Mouse (Mus musculus) kidney, postnatal 0 days (tissue): ENCODE results near the gene Ripply3. TPM values are rescaled to one million over a fixed set of nuclear protein-coding genes. Genes with fewer than 3 reads are reported as not detected.
A peak's percentile ranks its signal among the peaks of the same experiment; 100 is the strongest.

Experiments used
- ATAC-seq: fragments of 200-750 bp; cut with Nextera tagmentation; replicated peaks from 2 replicates; pipeline ENCODE4 v1.8.0; 2017; ENCODE audit warnings: low read depth, moderate number of reproducible peaks, moderate TSS enrichment, moderate library complexity; ENCODE audit not compliant: low FRiP score
- DNase-seq: peaks from one replicate; pipeline ENCODE4 v3.0.0-alpha.2; 2016; ENCODE audit warnings: low spot score
- H3K27ac ChIP-seq: fragments of 300-500 bp; sonication (generic); 2 replicates; pipeline ENCODE4 v1.5.1; 2014; ENCODE audit warnings: mild to moderate bottlenecking
- H3K27me3 ChIP-seq: fragments of 300-500 bp; sonication (generic); 2 replicates; pipeline ENCODE4 v1.6.1; 2014; ENCODE audit warnings: low read length, mixed read lengths; ENCODE audit not compliant: insufficient read depth
- H3K36me3 ChIP-seq: fragments of 300-500 bp; sonication (generic); 2 replicates; pipeline ENCODE4 v1.6.1; 2014; ENCODE audit warnings: low read length, mixed read lengths; ENCODE audit not compliant: insufficient read depth
- H3K4me1 ChIP-seq: fragments of 300-500 bp; sonication (generic); replicated peaks from 2 replicates; pipeline ENCODE4 v1.6.1; 2014; ENCODE audit warnings: antibody characterized with exemption, low read length, mixed read lengths; ENCODE audit not compliant: insufficient read depth
- H3K4me2 ChIP-seq: fragments of 300-500 bp; sonication (generic); 2 replicates; pipeline ENCODE4 v1.6.1; 2014; ENCODE audit warnings: mild to moderate bottlenecking, low read length, moderate library complexity, mixed read lengths
- H3K4me3 ChIP-seq: fragments of 300-500 bp; sonication (generic); replicated peaks from 2 replicates; pipeline ENCODE4 v1.5.1; 2014; ENCODE audit warnings: low read depth, low read length
- H3K9ac ChIP-seq: fragments of 300-500 bp; sonication (generic); 2 replicates; pipeline ENCODE4 v1.6.1; 2014; ENCODE audit warnings: low read depth, low read length
- H3K9me3 ChIP-seq: fragments of 300-500 bp; sonication (generic); replicated peaks from 2 replicates; pipeline ENCODE4 v1.6.1; 2016; ENCODE audit warnings: low read length, inconsistent platforms, mixed read lengths
- CTCF ChIP-seq: IDR thresholded peaks from 2 replicates; pipeline ENCODE4 v1.5.1; 2016; ENCODE audit warnings: antibody characterized with exemption, low read depth, mild to moderate bottlenecking, moderate library complexity
- WGBS: fragments of 180-500 bp; shearing (Covaris S2); extraction: QIAGEN DNeasy Blood & Tissue Kit; methylation state at CpG from one replicate; pipeline ENCODE4 v1.1.7; 2014; 5-methylcytosine and 5-hydroxymethylcytosine counted together
- polyA plus RNA-seq: library from polyadenylated mRNA; unstranded; fragments of >200 nt; fragmentation: Nextera tagmentation; extraction: Ambion mirVana; gene quantifications from 2 replicates; pipeline ENCODE4 v1.2.1, GENCODE M21; 2015

The Ripply3 gene
- polyA plus RNA-seq, 1 experiment from 2014 or later = 14.0 TPM

- no peaks in the 10 kb centered on the region for H3K9me3 ChIP-seq
- 0 out of 2 replicates have a peak, but pooled peaks cover 6% of the 10 kb centered on the region for H3K4me1 ChIP-seq
- no peak overlapping the region for H3K4me3 ChIP-seq
- ATAC-seq (no peak), DNase-seq (peak; percentile 32)
- no peaks in the 10 kb centered on the region for H3K27me3 ChIP-seq
- no peaks in the 10 kb centered on the region for H3K36me3 ChIP-seq
- TF ChIP-seq CTCF = no peak
- no peak overlapping the region for H3K9ac ChIP-seq
- 47% methylated on average over 10 of the region's 10 CpGs for WGBS
- H3K4me2 ChIP-seq = no peak overlapping the region
- H3K27ac ChIP-seq = no peak overlapping the region
These were observed 34.1 kb downstream of the Ripply3 start for GRCm38 (mm10) chr16:94362174-94362873.

GRCm38 (mm10) chr16:94363814-94364213 is 35.6 kb downstream of the Ripply3 start:
- Histone ChIP-seq H3K4me3 (no peak overlapping the region), H3K27me3 (no peaks in the 10 kb centered on the region), H3K4me1 (peaks cover 9% of the 10 kb centered on the region; the same call in 1 of the 2 replicates), H3K36me3 (no peaks in the 10 kb centered on the region), H3K27ac (no peak overlapping the region), H3K9ac (no peak overlapping the region), H3K4me2 (no peak overlapping the region), H3K9me3 (no peaks in the 10 kb centered on the region)
- WGBS = 92% methylated on average over 4 of the region's 4 CpGs
- no peak for TF ChIP-seq CTCF
- DNase-seq (no peak), ATAC-seq (no peak)

GRCm38 (mm10) chr16:94365435-94365834 is 37.2 kb downstream of the Ripply3 start:
- H3K9ac ChIP-seq = no peak overlapping the region
- H3K4me1 ChIP-seq = peaks cover 13% of the 10 kb centered on the region; the same call in 1 of the 2 replicates
- H3K4me3 ChIP-seq = no peak overlapping the region
- H3K36me3 ChIP-seq = no peaks in the 10 kb centered on the region
- DNase-seq = no peak
- no peaks in the 10 kb centered on the region for H3K27me3 ChIP-seq
- ATAC-seq = no peak
- H3K4me2 ChIP-seq = no peak overlapping the region
- H3K27ac ChIP-seq = no peak overlapping the region
- 86% methylated on average over 3 of the region's 3 CpGs for WGBS
- no peaks in the 10 kb centered on the region for H3K9me3 ChIP-seq
- no peak for TF ChIP-seq CTCF

DNA sequence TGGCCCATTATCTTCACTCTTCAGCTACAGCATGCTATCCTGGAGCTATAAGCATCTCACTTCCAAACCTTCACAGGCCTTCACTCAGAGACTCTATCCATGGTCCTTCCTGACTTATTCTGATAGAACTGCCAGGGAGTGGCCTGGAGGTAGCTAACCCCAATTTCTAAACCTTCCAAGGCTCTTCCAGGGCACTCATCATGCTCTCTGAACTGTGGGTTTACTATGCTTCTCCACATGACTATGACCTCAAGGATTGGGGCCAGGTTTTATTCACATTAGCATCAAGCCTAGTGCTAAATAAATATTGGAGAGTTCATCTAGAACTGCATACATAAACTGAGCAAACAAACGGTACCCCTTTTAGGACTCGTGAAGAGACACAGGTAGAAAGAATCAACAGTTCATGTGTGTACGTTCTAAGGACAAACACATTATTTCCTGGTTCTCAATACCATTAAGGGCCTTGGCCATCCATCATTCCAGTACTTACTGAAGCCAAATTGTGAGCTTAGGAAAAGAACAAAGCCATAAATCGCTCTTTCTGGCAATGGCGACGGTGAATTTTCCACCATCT is 41.5 kb downstream of the Ripply3 start:
- no peak for ATAC-seq
- no peaks in the 10 kb centered on the region for H3K9me3 ChIP-seq
- H3K4me1 ChIP-seq = peaks cover 7% of the 10 kb centered on the region; the same call in 1 of the 2 replicates
- H3K4me2 ChIP-seq = peak overlapping the region; percentile 82
- H3K36me3 ChIP-seq = no peaks in the 10 kb centered on the region
- H3K4me3 ChIP-seq = peak overlapping the region; percentile 93
- DNase-seq = no peak
- no peak for TF ChIP-seq CTCF
- no peaks in the 10 kb centered on the region for H3K27me3 ChIP-seq
- H3K27ac ChIP-seq = peak overlapping the region; percentile 99
- peak overlapping the region; percentile 94 for H3K9ac ChIP-seq
- WGBS = 3% methylated on average over 6 of the region's 6 CpGs

GRCm38 (mm10) chr16:94370173-94370914 is 42.1 kb downstream of the Ripply3 start, which contains the start of gene Ttc3:
Gene Ttc3, plus strand, starts transcription at chr16:94370618.
- Histone ChIP-seq H3K27ac (peak within 1 kb of the TSS; percentile 99), H3K36me3 (no peaks in the 10 kb centered on the region)
- TF ChIP-seq CTCF = no peak

DNA sequence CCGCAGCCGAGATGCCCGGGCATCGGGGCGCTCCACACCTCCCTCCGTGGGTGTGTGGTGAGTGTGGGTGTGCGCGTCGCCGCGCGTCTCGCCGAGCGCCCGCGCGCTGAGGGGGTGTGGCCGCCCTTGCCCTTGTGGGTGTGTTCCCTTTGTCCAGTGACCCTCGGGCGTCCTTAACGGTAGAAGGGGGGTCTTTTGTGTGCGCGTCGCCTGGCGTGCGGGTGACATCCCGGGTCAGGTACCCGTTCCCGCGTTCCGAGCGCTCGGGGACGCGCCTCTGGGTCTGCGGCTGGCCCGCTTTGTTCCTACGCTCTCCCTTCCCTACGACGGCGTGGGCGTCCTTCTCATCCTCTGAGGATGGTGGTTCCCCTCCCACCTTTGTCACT is 42.7 kb downstream of the Ripply3 start:
- Histone ChIP-seq H3K4me1 (peaks cover 7% of the 10 kb centered on the region; the same call in 1 of the 2 replicates), H3K27me3 (no peaks in the 10 kb centered on the region), H3K36me3 (no peaks in the 10 kb centered on the region), H3K27ac (peak overlapping the region; percentile 99), H3K9ac (peak overlapping the region; percentile 94), H3K9me3 (no peaks in the 10 kb centered on the region), H3K4me3 (peak overlapping the region; percentile 93), H3K4me2 (peak overlapping the region; percentile 82)
- peak; percentile 78 for ATAC-seq
- DNase-seq = peak; percentile 78
- 1% methylated on average over 36 of the region's 43 CpGs for WGBS
- no peak for TF ChIP-seq CTCF

More at GRCm38 (mm10) chr16:94370173-94370914, 42.1 kb downstream of the Ripply3 start, which contains the start of gene Ttc3:
- under 1% methylated on average over 73 of the region's 79 CpGs for WGBS
- H3K9me3 ChIP-seq = no peaks in the 10 kb centered on the region
- H3K4me3 ChIP-seq = peak within 1 kb of the TSS; percentile 93
- DNase-seq = peak; percentile 95
- H3K9ac ChIP-seq = peak within 1 kb of the TSS; percentile 94
- peak within 1 kb of the TSS; percentile 82 for H3K4me2 ChIP-seq
- peaks cover 7% of the 10 kb centered on the region; the same call in 1 of the 2 replicates for H3K4me1 ChIP-seq
- no peaks in the 10 kb centered on the region for H3K27me3 ChIP-seq
- ATAC-seq = peak; percentile 83
